Mouse (Mus musculus) midbrain, embryonic 12.5 days (tissue): ENCODE measurements at regions not wholly inside any gene's neighbourhood (a gene's known extent, or its start where the extent isn't known, plus 50 kb on each side); places are given as distances from the start of the nearest gene placed in this dataset.

Experiments used
- ATAC-seq: fragments of 200-750 bp; cut with Nextera tagmentation; 2 replicates; pipeline ENCODE4 v1.8.0; 2017; ENCODE audit warnings: low read depth, moderate TSS enrichment, moderate library complexity; ENCODE audit not compliant: low FRiP score
- H3K27ac ChIP-seq: fragments of 300-500 bp; sonication (generic); replicated peaks from 2 replicates; pipeline ENCODE4 v1.5.1; 2016; ENCODE audit warnings: mild to moderate bottlenecking
- H3K27me3 ChIP-seq: fragments of 300-500 bp; sonication (generic); 2 replicates; pipeline ENCODE4 v1.6.1; 2016; ENCODE audit warnings: mild to moderate bottlenecking
- H3K36me3 ChIP-seq: fragments of 300-500 bp; sonication (generic); 2 replicates; pipeline ENCODE4 v1.6.1; 2016
- H3K4me1 ChIP-seq: fragments of 300-500 bp; sonication (generic); 2 replicates; pipeline ENCODE4 v1.6.1; 2016
- H3K4me2 ChIP-seq: fragments of 300-500 bp; sonication (generic); replicated peaks from 2 replicates; pipeline ENCODE4 v1.6.1; 2016; ENCODE audit warnings: mild to moderate bottlenecking, moderate library complexity
- H3K4me3 ChIP-seq: fragments of 300-500 bp; sonication (generic); 2 replicates; pipeline ENCODE4 v1.5.1; 2016; ENCODE audit warnings: mild to moderate bottlenecking
- H3K9ac ChIP-seq: fragments of 300-500 bp; sonication (generic); replicated peaks from 2 replicates; pipeline ENCODE4 v1.6.1; 2016; ENCODE audit warnings: mild to moderate bottlenecking, moderate library complexity
- H3K9me3 ChIP-seq: fragments of 300-500 bp; sonication (generic); 2 replicates; pipeline ENCODE4 v1.6.1; 2016; ENCODE audit warnings: mild to moderate bottlenecking
- WGBS: fragments of 180-500 bp; shearing (Covaris S2); methylation state at CpG from one replicate; pipeline ENCODE4 v1.1.7; 2016; 5-methylcytosine and 5-hydroxymethylcytosine counted together

DNA sequence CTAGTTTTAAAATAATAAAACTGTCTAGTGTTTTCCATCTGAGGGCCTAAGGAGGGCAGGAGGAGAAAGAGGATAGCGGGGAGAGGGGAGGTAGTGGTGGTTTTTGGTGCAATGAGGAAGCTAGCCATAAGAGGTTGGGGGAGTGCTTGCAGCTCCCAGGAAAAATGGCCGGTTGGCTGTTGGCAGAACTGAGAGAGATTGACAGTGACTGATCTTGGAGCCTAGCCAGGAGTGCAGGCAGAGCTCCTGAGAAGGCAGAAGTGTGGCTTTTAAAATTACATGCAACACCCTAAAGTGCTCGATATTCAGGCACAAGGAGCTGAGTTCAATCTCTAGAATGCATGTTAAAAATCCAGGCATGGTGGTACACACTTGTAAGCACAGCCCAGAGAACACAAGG is 938.3 kb upstream of the 2610301B20Rik start:
- WGBS, result 67% methylated on average over 3 of the region's 3 CpGs
- Histone ChIP-seq H3K4me3 (no peak overlapping the region), H3K36me3 (no peaks in the 10 kb centered on the region), H3K4me1 (no peaks in the 10 kb centered on the region), H3K9me3 (no peaks in the 10 kb centered on the region), H3K4me2 (no peak overlapping the region), H3K27me3 (no peaks in the 10 kb centered on the region), H3K27ac (no peak overlapping the region), H3K9ac (no peak overlapping the region)
- no peak for ATAC-seq

DNA sequence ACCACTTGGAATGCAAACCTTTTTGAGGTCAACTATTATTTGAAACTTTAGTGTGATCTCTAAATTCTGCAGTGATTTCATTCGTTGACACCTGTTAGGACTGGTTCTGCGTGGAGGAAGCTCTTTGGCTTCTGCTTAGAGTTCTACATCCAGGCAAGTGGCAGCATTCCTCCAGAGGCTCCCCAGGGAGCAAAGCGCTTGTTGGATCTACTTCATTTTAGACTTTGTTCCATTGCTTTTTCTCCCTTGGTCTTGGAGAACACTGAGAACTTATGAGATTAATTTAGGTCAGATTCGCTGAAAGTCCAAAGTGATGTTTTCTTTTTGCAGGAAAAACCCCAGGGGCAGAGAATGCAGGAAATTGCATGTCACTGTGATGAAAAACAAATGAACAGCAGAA is 922.9 kb upstream of the 2610301B20Rik start:
- no peak overlapping the region for H3K4me3 ChIP-seq
- no peak overlapping the region for H3K4me2 ChIP-seq
- H3K27ac ChIP-seq, result no peak overlapping the region
- no peaks in the 10 kb centered on the region for H3K36me3 ChIP-seq
- ATAC-seq, result no peak
- no peaks in the 10 kb centered on the region for H3K9me3 ChIP-seq
- no peaks in the 10 kb centered on the region for H3K4me1 ChIP-seq
- no peaks in the 10 kb centered on the region for H3K27me3 ChIP-seq
- H3K9ac ChIP-seq, result no peak overlapping the region
- WGBS, result 83% methylated on average over 4 of the region's 4 CpGs

DNA sequence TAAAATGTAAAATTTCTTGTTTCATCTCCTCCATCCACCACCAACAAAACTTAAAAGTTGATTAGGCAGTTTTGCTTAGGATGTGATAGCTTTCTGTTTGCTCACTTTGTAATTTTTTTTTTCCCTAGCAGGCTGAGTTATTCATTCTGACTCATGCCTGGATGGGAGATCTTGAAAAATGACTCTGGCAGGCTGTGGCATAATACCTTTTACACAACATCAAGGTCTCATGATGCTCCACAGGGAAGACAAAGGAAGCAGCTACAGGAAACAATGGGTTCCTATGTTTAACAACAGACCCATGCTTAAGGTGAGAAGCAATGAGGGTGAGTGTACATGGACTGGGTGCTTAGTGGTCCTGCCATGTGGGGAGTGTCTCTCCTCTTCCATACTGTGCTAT is 899.7 kb upstream of the 2610301B20Rik start:
- H3K4me1 ChIP-seq, result no peaks in the 10 kb centered on the region
- no peaks in the 10 kb centered on the region for H3K36me3 ChIP-seq
- H3K4me3 ChIP-seq, result no peak overlapping the region
- H3K27me3 ChIP-seq, result no peaks in the 10 kb centered on the region
- no peak overlapping the region for H3K4me2 ChIP-seq
- H3K27ac ChIP-seq, result no peak overlapping the region
- no peak for ATAC-seq
- H3K9ac ChIP-seq, result no peak overlapping the region
- no peaks in the 10 kb centered on the region for H3K9me3 ChIP-seq

DNA sequence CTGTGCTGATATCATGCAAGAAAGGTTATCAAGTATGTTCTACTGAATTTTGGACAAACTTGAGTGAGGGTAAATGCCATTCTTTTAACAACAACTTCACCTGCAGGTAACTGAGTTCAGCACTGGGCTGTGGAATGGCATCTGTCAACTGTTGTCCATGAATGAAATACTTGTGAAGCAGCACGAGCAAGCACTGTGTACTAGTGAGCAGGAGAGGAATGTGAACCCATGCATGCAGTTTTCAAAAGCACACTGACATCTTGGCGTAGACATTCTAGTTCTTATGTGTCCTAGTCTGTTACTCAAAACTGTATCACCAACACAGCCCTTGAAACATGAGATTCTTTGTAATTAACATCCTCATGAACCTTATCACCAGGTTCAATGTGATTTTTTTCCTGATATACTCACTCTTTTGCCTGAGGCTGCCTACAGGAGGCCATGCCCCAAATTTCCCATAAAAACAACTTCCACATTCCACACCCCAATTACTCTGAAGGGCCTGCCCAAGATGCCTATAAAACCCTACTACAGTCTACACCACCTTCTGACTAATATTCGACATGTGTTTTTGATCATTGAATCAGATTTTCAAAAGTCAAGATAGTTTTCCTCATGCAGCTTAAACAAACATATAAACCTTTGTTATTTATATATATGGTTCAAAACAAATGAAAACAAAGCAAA is 892.8 kb upstream of the 2610301B20Rik start:
- no peak overlapping the region for H3K4me2 ChIP-seq
- WGBS, result 88% methylated on average over 3 of the region's 3 CpGs

DNA sequence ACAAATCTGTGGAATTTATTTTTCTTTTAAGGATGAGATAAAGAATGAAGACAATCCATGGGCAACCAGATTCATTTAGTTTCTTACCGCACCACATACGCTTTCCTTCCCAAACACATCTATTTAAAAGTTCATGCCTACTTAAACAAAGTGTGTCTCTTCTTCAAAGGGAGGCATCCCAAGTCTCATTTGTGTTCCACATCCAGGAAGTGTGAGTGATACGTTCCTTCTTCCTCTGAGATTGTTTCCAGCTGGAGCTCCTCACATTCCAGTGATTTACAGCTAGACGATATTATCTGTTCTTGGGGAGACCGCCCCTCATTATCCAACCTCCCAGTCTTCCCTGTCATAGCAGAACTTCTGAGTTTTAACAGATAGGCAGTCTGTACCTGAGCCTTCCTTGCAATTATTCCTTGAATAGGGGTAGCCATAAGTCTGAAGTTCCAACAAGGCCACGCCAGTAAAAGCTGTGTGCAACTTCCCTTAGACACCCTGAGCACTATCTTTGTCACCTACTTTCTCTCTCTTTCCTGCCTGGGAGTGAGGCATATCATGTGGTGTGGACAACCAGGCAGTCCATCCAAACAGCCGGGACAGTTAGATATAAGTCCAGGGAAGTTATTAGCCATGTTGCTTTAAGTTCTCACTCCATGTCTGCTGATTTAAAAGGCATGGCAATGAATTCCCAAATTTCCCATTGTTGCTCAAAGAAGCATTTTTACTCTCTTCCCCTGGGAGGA is 891.3 kb upstream of the 2610301B20Rik start:
- H3K4me3 ChIP-seq, result no peak overlapping the region
- ATAC-seq, result no peak
- H3K9ac ChIP-seq, result no peak overlapping the region
- H3K4me1 ChIP-seq, result no peaks in the 10 kb centered on the region
- WGBS, result 84% methylated on average over 7 of the region's 7 CpGs
- no peak overlapping the region for H3K4me2 ChIP-seq
- no peaks in the 10 kb centered on the region for H3K36me3 ChIP-seq
- H3K27me3 ChIP-seq, result no peaks in the 10 kb centered on the region
- H3K27ac ChIP-seq, result no peak overlapping the region
- no peaks in the 10 kb centered on the region for H3K9me3 ChIP-seq

More for the DNA sequence above, 892.8 kb upstream of the 2610301B20Rik start:
- Histone ChIP-seq H3K9ac (no peak overlapping the region), H3K9me3 (no peaks in the 10 kb centered on the region), H3K27me3 (no peaks in the 10 kb centered on the region), H3K4me3 (no peak overlapping the region), H3K27ac (no peak overlapping the region), H3K36me3 (no peaks in the 10 kb centered on the region), H3K4me1 (no peaks in the 10 kb centered on the region)
- no peak for ATAC-seq

DNA sequence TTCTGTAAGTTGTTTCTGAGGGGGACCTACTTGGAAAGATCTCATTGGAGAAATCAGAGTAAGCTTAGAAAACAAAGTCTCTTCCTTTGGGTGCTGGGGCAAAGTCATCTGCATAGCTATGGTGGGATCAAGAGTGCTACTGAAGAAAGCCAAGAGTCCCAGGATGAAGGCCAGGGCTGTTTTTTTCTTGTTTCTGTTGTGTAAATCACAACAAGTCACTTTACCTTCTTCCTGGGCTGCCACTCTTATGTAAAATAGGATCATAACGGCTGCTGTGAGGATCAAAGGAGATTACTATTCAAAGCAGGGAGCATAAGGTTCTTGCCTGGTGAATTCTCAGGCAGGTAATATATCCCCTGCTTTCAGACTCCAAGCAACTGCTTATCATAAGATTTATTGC is 880.4 kb upstream of the 2610301B20Rik start:
- no peak overlapping the region for H3K4me2 ChIP-seq
- no peak for ATAC-seq
- H3K27me3 ChIP-seq, result no peaks in the 10 kb centered on the region
- no peak overlapping the region for H3K4me3 ChIP-seq
- H3K9ac ChIP-seq, result no peak overlapping the region
- H3K4me1 ChIP-seq, result no peaks in the 10 kb centered on the region
- H3K36me3 ChIP-seq, result no peaks in the 10 kb centered on the region
- H3K27ac ChIP-seq, result no peak overlapping the region
- 11% methylated on average over 1 of the region's 1 CpGs for WGBS
- H3K9me3 ChIP-seq, result no peaks in the 10 kb centered on the region

DNA sequence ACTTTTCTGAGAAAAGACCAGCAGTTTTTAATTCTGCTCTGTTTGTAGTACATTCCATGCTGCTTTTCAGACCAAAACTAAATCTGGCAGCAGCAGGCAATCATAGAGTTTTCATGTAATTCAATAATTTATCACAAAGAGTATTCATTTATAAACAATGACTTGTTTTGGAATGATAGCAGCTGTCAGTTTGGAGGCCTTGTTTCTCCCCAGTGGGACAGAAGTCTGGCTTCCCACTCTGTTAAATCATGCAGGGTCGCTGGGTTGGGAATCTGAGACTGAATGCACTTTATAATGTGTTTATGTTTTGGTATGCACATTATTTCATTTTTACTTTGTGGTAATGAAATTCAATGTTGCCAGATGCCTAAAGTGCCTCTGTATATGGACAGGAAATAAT is 879.8 kb upstream of the 2610301B20Rik start:
- ATAC-seq, result no peak
- H3K4me1 ChIP-seq, result no peaks in the 10 kb centered on the region
- no peaks in the 10 kb centered on the region for H3K36me3 ChIP-seq
- H3K4me2 ChIP-seq, result no peak overlapping the region
- 58% methylated on average over 1 of the region's 1 CpGs for WGBS
- no peaks in the 10 kb centered on the region for H3K27me3 ChIP-seq
- H3K9me3 ChIP-seq, result no peaks in the 10 kb centered on the region
- H3K4me3 ChIP-seq, result no peak overlapping the region
- no peak overlapping the region for H3K9ac ChIP-seq
- H3K27ac ChIP-seq, result no peak overlapping the region

DNA sequence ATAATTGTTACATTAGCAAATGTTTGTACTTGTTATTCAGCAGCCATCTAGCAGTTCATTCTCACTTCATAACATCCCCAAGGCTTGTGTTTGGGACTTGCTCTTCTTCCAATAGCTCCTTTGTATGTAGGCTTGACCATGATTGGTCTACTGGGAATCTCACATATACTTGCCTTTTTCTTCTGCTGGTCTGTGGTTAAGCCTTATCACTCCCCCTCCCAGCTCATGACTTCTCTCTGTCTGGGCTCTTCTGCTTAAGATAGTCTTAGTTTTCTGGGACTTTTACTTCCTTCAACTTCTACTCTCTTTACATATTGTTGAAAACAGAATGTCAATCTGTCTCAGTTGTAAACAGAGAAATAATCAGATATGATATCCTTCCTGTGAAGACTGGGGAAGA is 844.0 kb upstream of the 2610301B20Rik start:
- no peak for ATAC-seq

DNA sequence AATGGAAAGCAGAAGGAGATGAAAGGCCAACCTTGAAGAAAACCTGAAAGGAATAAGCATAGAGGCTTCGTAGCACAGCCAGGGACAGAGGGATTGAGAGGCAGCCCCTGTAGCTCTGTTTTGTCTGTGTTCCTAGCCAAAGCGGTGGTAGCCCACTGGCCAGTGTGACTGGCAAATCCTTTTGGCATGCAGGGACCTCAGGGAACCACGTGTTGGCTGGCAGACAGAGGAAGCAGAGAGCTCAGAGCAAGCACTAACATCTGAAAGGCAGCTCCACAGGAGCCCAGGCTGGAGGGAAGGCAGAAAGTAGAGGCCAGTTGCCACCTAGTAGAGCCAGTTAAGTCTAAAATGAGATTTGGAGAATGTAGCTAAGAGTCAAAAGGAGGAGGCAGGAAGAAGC is 842.5 kb upstream of the 2610301B20Rik start:
- Histone ChIP-seq H3K4me2 (no peak overlapping the region), H3K27ac (no peak overlapping the region), H3K27me3 (no peaks in the 10 kb centered on the region), H3K9me3 (no peaks in the 10 kb centered on the region), H3K9ac (no peak overlapping the region), H3K4me3 (no peak overlapping the region), H3K36me3 (no peaks in the 10 kb centered on the region), H3K4me1 (no peaks in the 10 kb centered on the region)
- no peak; the same call in 1 of the 2 replicates for ATAC-seq
- 24% methylated on average over 3 of the region's 3 CpGs for WGBS

More for the DNA sequence above, 844.0 kb upstream of the 2610301B20Rik start:
- H3K27me3 ChIP-seq, result no peaks in the 10 kb centered on the region
- H3K36me3 ChIP-seq, result no peaks in the 10 kb centered on the region
- no peak overlapping the region for H3K4me2 ChIP-seq
- no peaks in the 10 kb centered on the region for H3K4me1 ChIP-seq
- no peak overlapping the region for H3K4me3 ChIP-seq
- H3K27ac ChIP-seq, result no peak overlapping the region
- H3K9ac ChIP-seq, result no peak overlapping the region
- H3K9me3 ChIP-seq, result no peaks in the 10 kb centered on the region

DNA sequence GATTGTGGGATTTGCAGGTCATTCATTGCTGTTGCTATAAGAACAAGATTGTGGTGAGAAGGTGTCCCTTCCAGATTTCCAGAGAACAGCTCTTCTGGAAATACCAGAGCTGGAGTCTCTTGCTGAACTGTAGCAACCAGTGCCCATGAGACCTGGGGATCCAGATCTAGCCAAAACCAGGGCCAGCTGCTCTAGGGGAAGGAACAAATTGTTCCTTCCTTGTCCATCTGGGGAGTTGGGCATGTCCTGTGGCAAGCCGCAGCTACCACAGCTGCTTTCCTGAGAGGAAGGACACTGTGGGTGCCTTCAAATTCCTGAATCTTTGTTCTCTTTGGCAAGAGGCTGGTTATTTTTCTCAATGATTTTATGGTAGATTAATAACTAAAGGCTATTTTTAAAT is 839.0 kb upstream of the 2610301B20Rik start:
- no peaks in the 10 kb centered on the region for H3K9me3 ChIP-seq
- H3K36me3 ChIP-seq, result no peaks in the 10 kb centered on the region
- no peaks in the 10 kb centered on the region for H3K4me1 ChIP-seq
- no peak overlapping the region for H3K27ac ChIP-seq
- H3K4me3 ChIP-seq, result no peak overlapping the region
- no peak for ATAC-seq
- no peaks in the 10 kb centered on the region for H3K27me3 ChIP-seq
- 86% methylated on average over 1 of the region's 1 CpGs for WGBS
- H3K9ac ChIP-seq, result no peak overlapping the region
- no peak overlapping the region for H3K4me2 ChIP-seq

DNA sequence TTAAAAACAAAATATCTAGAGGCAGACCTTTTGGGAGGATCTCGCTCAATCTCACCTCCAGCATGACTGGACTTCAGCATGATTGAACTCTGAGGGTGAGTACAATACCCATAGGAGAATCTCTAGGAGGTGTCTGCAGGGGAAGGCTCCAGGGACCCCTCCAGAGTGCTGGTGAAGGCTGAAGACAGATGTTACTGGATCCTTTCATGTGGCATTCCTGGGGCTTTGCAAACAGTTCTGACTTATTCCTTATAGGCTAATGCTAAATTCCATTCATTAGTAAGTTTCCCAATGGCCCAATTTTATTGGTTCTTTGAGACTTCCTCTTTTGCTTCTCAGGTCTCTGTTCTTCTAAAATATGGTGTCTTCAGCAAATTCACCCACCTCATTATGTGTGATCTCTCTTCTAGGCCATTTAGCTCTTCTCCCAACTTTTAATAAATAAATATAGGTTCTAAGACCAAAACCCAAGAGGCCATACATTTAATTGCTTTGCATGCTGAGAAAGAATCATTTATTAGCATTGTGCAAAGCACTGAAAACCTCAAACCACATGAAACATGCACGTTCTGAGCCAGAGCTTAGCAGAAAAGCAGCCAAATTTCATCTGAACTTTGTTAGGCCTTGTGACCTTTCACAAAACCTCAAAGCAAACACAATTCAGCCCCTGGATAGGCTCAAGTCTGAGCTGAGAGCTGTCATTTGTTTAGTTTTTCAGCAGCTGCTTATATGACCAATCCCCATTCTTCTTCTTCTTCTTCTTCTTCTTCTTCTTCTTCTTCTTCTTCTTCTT is 832.8 kb upstream of the 2610301B20Rik start:
- no peak overlapping the region for H3K4me3 ChIP-seq
- H3K27ac ChIP-seq, result no peak overlapping the region
- H3K36me3 ChIP-seq, result no peaks in the 10 kb centered on the region
- no peak overlapping the region for H3K4me2 ChIP-seq
- no peaks in the 10 kb centered on the region for H3K27me3 ChIP-seq
- H3K9ac ChIP-seq, result no peak overlapping the region
- H3K4me1 ChIP-seq, result no peaks in the 10 kb centered on the region
- no peak for ATAC-seq
- no peaks in the 10 kb centered on the region for H3K9me3 ChIP-seq
- WGBS, result 77% methylated on average over 2 of the region's 2 CpGs

DNA sequence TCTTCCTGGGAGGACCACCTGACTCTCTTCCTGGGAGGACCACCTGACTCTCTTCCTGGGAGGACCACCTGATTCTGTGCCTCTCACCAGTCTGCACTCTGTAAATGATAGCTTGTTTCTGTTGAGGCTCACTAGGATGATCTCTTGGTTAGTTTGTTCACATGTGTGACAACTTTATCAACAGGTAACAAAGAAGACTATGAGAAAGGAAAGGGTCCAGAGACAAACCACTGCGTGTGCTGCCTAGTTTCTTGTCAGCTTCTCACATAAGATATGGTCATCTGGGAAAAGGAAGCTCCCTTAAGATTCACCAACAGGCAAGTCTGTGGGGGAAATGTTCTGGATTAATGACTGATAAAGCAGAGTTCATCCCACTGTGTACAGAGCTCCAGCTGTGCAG is 825.5 kb upstream of the 2610301B20Rik start:
- Histone ChIP-seq H3K4me2 (no peak overlapping the region), H3K9me3 (no peaks in the 10 kb centered on the region), H3K27ac (no peak overlapping the region), H3K27me3 (no peaks in the 10 kb centered on the region), H3K4me3 (no peak overlapping the region), H3K36me3 (no peaks in the 10 kb centered on the region), H3K4me1 (peaks cover 6% of the 10 kb centered on the region; the same call in 1 of the 2 replicates), H3K9ac (no peak overlapping the region)
- WGBS, result 86% methylated on average over 1 of the region's 1 CpGs
- no peak for ATAC-seq
